Mouse (Mus musculus): ENCODE data around the gene Prx. TPM values are rescaled to one million over a fixed set of nuclear protein-coding genes. Genes with fewer than 3 reads are reported as not detected.

Prx gene
- polyA plus RNA-seq, 1 experiment: 1.7 TPM

DNA sequence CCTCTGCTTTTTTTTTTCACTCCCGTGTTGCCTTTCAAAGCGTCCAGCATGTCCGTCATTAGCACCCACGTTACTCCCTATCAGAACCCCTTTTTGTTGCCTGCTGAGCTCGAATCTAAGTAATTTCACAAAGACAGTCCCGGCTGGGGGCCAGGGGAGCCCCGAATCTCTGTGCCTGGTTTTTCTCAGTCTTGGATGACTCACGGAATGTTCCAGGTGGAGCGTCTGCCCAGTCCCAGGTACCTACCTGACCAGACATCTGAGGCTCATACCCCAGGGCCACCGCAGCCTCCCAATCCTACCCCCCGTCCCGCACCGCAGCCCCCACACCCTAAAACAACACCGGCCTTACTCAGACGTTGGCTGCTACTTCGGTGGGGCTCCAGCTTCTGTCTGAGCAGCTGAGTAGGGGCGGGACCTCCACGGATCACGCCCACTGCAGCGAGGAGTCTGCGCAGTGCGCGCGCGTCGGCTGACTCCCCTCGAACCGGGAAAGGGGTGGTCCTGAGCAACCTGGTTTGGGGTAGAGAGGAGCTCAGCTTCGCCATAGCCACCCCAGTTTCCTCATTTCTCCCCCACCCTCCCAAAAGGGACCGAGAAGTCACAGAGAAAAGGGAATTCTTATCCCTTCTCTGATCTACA lies 43.4 kb downstream of the Prx start:
- H3K27me3 ChIP-seq (replicated peaks): peaks cover 5% of the 10 kb centered on the region
- peak overlapping the region; percentile 93 for H3K4me3 ChIP-seq (replicated peaks)
- peaks cover 59% of the 10 kb centered on the region for H3K4me1 ChIP-seq
- H3K36me3 ChIP-seq (replicated peaks; ENCODE audit: low read length): peaks cover 25% of the 10 kb centered on the region
- TF ChIP-seq GATA1 (IDR thresholded peaks at IDR 0.05; ENCODE audit: borderline replicate concordance, low read length) (no peak), FLI1 (IDR thresholded peaks at IDR 0.05; ENCODE audit: low read length) (no peak)
- H3K9me3 ChIP-seq: no peaks in the 10 kb centered on the region

DNA sequence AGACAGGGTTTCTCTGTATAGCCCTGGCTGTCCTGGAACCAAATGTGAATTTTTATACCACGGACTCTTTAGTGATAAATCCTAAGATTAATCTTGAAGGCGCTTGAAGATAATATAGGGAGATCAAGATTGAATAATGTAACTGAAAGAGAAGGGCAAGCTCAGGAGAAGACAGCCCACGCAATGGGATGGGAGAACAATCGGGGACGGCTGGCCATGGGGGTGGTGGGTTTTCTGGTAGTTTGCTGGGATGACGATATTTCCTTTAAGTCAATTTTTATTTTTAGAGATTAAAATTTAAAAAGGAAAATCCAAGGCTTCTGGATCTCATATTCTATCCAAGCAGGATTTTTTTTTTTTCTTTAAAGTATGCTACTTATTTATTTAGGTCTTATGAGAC lies 43.9 kb downstream of the Prx start:
- no peaks in the 10 kb centered on the region for H3K9me3 ChIP-seq
- H3K4me1 ChIP-seq: peaks cover 59% of the 10 kb centered on the region
- peak overlapping the region; percentile 93 for H3K4me3 ChIP-seq (replicated peaks)
- TF ChIP-seq GATA1 (IDR thresholded peaks at IDR 0.05; ENCODE audit: borderline replicate concordance, low read length) (no peak), FLI1 (IDR thresholded peaks at IDR 0.05; ENCODE audit: low read length) (no peak)
- H3K36me3 ChIP-seq (replicated peaks; ENCODE audit: low read length): peaks cover 19% of the 10 kb centered on the region
- H3K27me3 ChIP-seq (replicated peaks): peaks cover 5% of the 10 kb centered on the region

DNA sequence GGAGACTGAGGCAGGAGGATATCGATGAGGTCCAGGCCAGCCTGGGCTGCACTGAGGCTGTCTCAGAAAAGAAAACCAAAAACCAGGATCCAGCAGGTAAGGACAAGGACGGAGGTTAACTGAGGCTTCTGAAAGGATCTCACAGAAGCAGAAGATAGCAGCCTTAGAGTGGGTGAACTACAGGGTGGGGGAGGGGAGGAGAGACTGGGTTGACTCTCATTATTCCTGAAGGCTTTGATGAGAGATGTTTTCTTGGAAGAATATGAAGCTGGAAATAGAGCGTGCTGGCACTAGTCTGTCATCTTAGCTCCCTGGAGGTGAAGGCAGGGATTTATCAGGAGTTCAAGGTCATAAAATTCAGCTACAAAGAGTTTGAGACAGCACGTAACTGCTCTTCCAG lies 44.7 kb downstream of the Prx start:
- peaks cover 5% of the 10 kb centered on the region for H3K27me3 ChIP-seq (replicated peaks)
- peaks cover 19% of the 10 kb centered on the region for H3K36me3 ChIP-seq (replicated peaks; ENCODE audit: low read length)
- no peak overlapping the region for H3K4me3 ChIP-seq (replicated peaks)
- TF ChIP-seq FLI1 (IDR thresholded peaks at IDR 0.05; ENCODE audit: low read length) (no peak), GATA1 (IDR thresholded peaks at IDR 0.05; ENCODE audit: borderline replicate concordance, low read length) (no peak)
- no peaks in the 10 kb centered on the region for H3K9me3 ChIP-seq
- peaks cover 58% of the 10 kb centered on the region for H3K4me1 ChIP-seq

DNA sequence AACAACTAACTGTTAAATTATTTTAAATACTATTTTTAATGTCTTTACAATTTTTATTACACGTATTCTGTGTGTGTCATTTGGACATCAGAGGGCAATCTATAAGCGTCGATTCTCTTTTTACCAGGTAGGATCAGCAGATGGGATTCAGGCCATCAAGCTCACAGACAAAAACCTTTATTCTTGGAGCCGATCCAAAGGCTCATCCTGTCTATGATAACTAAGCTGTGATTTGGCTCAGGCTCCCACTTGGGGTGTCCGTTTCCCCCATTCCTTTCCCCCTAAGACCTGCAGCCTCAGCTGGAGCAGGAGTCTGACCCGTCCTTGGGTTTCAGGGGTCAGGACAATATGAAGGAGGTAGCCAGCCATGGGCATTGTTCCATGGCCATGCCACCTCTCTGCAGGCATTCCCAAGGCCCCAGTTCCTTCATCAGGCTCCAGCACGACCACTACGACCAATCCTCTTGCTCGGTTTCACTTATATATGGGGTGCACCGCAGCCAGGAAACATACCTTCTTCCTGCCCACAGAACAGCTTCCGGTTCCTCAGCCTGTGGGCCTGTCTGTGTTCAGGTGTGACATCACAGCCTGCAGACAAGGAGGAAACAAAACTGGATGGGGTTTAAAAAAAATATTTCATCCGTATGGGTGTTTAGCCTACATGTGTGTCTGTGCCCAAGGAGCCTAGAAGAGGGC lies 45.7 kb downstream of the Prx start:
- TF ChIP-seq GATA1 (IDR thresholded peaks at IDR 0.05; ENCODE audit: borderline replicate concordance, low read length) (no peak), FLI1 (IDR thresholded peaks at IDR 0.05; ENCODE audit: low read length) (no peak)
- Histone ChIP-seq H3K9me3 (no peaks in the 10 kb centered on the region), H3K27me3 (replicated peaks) (no peaks in the 10 kb centered on the region), H3K36me3 (replicated peaks; ENCODE audit: low read length) (peaks cover 10% of the 10 kb centered on the region), H3K4me3 (replicated peaks) (peak overlapping the region; percentile 65), H3K4me1 (peaks cover 55% of the 10 kb centered on the region)

DNA sequence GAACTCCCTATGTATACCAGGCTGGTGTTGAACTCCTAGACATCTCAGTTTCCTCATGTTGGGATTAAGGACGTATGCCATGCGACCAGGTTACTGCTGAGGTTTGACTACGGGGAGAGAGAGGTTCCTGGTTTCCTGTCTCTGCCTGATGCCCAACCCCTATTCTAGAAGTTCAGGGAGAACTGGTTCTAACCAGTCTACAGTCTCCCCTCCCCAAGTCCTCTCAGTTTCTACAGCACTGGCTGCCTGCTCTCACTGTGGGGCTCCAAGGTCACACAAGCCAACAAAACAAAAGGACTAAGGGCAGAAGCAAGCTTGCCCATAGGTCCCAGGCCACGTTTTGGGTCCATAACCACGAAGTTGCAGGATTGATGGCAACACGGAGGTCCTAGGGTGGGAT lies 50.5 kb downstream of the Prx start:
- H3K36me3 ChIP-seq (replicated peaks; ENCODE audit: low read length): peaks cover 1% of the 10 kb centered on the region
- TF ChIP-seq GATA1 (IDR thresholded peaks at IDR 0.05; ENCODE audit: borderline replicate concordance, low read length) (no peak), FLI1 (IDR thresholded peaks at IDR 0.05; ENCODE audit: low read length) (no peak)
- H3K27me3 ChIP-seq (replicated peaks): no peaks in the 10 kb centered on the region
- H3K4me1 ChIP-seq: peaks cover 47% of the 10 kb centered on the region
- no peaks in the 10 kb centered on the region for H3K9me3 ChIP-seq
- H3K4me3 ChIP-seq (replicated peaks): peak overlapping the region; percentile 10

DNA sequence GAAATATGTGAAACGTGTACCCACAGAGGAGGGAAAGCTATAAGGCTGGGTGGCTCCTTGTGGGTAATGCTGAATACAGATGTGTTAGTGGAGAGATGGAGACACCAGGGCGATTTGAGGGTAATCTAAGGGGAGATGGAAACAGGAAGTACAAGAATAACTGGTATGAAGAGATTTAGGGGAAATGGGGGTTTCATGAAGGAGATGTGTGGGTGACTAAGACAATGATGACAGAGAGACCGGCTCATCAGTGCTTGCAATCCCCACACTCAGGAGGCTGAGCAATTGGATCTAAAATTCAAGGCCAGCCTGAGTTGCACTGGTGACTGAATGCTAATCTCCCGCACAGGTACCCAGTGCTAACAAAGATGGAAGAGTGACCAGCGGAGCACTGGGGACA lies 52.9 kb downstream of the Prx start:
- H3K36me3 ChIP-seq (replicated peaks; ENCODE audit: low read length): peaks cover 21% of the 10 kb centered on the region
- no peak for TF ChIP-seq FLI1 (IDR thresholded peaks at IDR 0.05; ENCODE audit: low read length)
- no peak for TF ChIP-seq GATA1 (IDR thresholded peaks at IDR 0.05; ENCODE audit: borderline replicate concordance, low read length)
- peak overlapping the region; percentile 95 for H3K4me3 ChIP-seq (replicated peaks)
- no peaks in the 10 kb centered on the region for H3K27me3 ChIP-seq (replicated peaks)
- peaks cover 46% of the 10 kb centered on the region for H3K4me1 ChIP-seq
- H3K9me3 ChIP-seq: no peaks in the 10 kb centered on the region

DNA sequence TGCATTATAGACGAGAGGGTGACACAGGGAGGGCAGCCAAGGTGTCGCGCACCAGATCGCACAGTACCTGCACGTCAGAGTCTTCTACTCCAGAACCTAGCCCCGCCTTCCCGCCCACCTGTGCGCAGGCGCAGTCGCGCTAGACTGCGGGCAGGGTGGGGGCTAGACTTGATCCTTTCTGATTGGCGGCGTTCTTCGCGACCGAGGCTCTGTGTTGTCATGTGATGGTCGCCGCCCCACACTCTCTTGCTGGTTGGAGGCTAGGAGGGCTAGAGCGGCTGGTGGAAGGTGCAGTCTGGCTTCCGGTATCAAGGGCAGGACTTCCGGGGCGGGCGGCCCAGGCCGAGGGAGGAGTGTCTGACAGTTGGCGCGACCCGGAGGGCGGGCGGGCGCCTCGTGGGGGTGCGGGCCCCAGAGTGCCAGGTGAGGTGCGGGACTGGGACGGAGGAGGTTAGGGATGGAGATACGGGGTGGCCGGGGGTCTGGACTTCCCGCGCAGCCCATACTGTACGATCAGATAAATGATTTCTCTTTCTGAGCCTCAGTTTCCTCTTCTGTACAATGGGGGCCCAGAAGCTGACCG lies 53.9 kb downstream of the Prx start, which contains the start of the genes Pld3 and 2310022A10Rik:
TSS of gene Pld3 (minus strand) at position 288 of the 583 bp plus-strand sequence.
TSS of gene 2310022A10Rik (plus strand) at position 303 of the 583 bp plus-strand sequence.
- TF ChIP-seq GATA1 (IDR thresholded peaks at IDR 0.05; ENCODE audit: borderline replicate concordance, low read length) (no peak), FLI1 (IDR thresholded peaks at IDR 0.05; ENCODE audit: low read length) (0 out of 2 replicates have a peak, but pooled peaks have one; percentile 28)
- H3K9me3 ChIP-seq: no peaks in the 10 kb centered on the region
- H3K27me3 ChIP-seq (replicated peaks): no peaks in the 10 kb centered on the region
- H3K4me1 ChIP-seq: peaks cover 46% of the 10 kb centered on the region
- peak within 1 kb of the TSS; percentile 95 for H3K4me3 ChIP-seq (replicated peaks)
- H3K36me3 ChIP-seq (replicated peaks; ENCODE audit: low read length): peaks cover 21% of the 10 kb centered on the region

DNA sequence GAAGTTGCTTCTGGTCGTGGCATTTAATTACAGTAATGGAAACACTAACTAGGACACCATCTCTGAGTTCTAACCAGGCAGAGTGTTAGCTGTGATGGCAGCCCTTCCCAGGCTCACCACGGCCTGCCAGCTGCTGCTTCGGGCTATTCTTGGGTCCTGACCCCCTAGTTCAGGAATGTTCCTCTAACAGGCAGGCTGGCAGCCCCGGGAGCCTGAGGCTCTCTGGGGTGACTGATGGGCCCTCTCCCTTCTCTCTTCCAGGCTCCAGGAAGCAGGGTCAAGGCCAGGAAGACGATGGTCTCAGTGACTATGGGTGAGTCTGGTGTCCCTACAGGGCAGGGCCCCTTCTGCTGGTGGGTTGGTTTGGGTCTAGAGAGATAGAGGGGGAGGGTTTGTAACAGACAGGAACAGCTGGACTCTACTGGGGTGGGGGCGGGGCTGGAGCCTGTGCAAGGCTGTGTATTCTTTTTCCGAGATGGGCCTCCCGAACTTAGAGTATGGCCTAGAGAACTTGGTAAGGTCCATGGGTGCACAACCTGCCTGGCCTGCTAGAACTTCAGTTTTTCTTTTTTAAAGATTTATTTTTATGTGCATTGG lies 61.3 kb downstream of the Prx start:
- Histone ChIP-seq H3K4me1 (peaks cover 33% of the 10 kb centered on the region), H3K9me3 (no peaks in the 10 kb centered on the region), H3K4me3 (replicated peaks) (no peak overlapping the region), H3K27me3 (replicated peaks) (no peaks in the 10 kb centered on the region), H3K36me3 (replicated peaks; ENCODE audit: low read length) (peaks cover 78% of the 10 kb centered on the region)
- TF ChIP-seq FLI1 (IDR thresholded peaks at IDR 0.05; ENCODE audit: low read length) (no peak), GATA1 (IDR thresholded peaks at IDR 0.05; ENCODE audit: borderline replicate concordance, low read length) (no peak)

DNA sequence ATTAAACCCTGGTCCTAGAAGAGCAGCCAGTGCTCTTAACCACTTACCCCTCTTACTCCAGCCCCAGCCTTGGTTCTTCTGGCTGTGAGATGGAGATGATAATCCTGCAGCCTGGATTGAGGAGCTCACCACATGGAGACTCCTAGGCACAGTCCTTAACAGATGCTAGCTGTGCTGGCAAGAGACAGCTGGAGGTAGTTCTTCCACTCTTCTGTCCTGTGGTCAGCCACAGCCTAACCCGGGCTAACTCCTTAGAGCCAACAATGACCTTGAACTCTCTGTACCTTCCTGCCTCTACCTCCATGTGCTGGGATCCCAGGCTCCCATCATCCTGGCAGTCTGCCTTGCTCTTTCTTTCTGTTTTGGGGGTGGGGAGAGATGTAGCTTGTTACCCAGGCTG lies 61.9 kb downstream of the Prx start:
- H3K27me3 ChIP-seq (replicated peaks): no peaks in the 10 kb centered on the region
- peaks cover 30% of the 10 kb centered on the region for H3K4me1 ChIP-seq
- H3K4me3 ChIP-seq (replicated peaks): no peak overlapping the region
- TF ChIP-seq GATA1 (IDR thresholded peaks at IDR 0.05; ENCODE audit: borderline replicate concordance, low read length) (no peak), FLI1 (IDR thresholded peaks at IDR 0.05; ENCODE audit: low read length) (no peak)
- no peaks in the 10 kb centered on the region for H3K9me3 ChIP-seq
- peaks cover 76% of the 10 kb centered on the region for H3K36me3 ChIP-seq (replicated peaks; ENCODE audit: low read length)

Other genes with a start within 250 kb of the Prx start
- 2.0 and 2.4 TPM in 2 replicates for gene Numbl, start 240.9 kb upstream of the Prx start, polyA plus RNA-seq (2012; ENCODE audit: insufficient read depth, low replicate concordance)
- 0.28 TPM in 1 of 2 replicates, not detected in the other for gene Ltbp4, start 161.6 kb upstream of the Prx start, polyA plus RNA-seq (2012; ENCODE audit: insufficient read depth, low replicate concordance)
- gene Shkbp1, start 143.3 kb upstream of the Prx start, polyA plus RNA-seq (2012; ENCODE audit: insufficient read depth, low replicate concordance): 214 and 344 TPM in 2 replicates
- 1.4 and 7.6 TPM in 2 replicates for gene Gm20479, start 141.9 kb upstream of the Prx start, polyA plus RNA-seq (2012; ENCODE audit: insufficient read depth, low replicate concordance)
- 0.27 and 0.45 TPM in 2 replicates for gene Sptbn4, start 51.6 kb upstream of the Prx start, polyA plus RNA-seq (2012; ENCODE audit: insufficient read depth, low replicate concordance)
- gene Blvrb, start 51.3 kb upstream of the Prx start, polyA plus RNA-seq (2012; ENCODE audit: insufficient read depth, low replicate concordance): 330 and 332 TPM in 2 replicates
- 28.2 and 88.9 TPM in 2 replicates for gene Sertad3, start 25.6 kb upstream of the Prx start, polyA plus RNA-seq (2012; ENCODE audit: insufficient read depth, low replicate concordance)
- 159 and 273 TPM in 2 replicates for gene Sertad1, start 12.4 kb upstream of the Prx start, polyA plus RNA-seq (2012; ENCODE audit: insufficient read depth, low replicate concordance)
- 1.6 and 2.1 TPM in 2 replicates for gene Hipk4, start 23.9 kb downstream of the Prx start, polyA plus RNA-seq (2012; ENCODE audit: insufficient read depth, low replicate concordance)
- 66.2 and 97.1 TPM in 2 replicates for gene Pld3, start 53.9 kb downstream of the Prx start, polyA plus RNA-seq (2012; ENCODE audit: insufficient read depth, low replicate concordance)
- 19.6 and 32.1 TPM in 2 replicates for gene 2310022A10Rik, start 53.9 kb downstream of the Prx start, polyA plus RNA-seq (2012; ENCODE audit: insufficient read depth, low replicate concordance)
- 72.3 and 86.4 TPM in 2 replicates for gene Akt2, start 92.2 kb downstream of the Prx start, polyA plus RNA-seq (2012; ENCODE audit: insufficient read depth, low replicate concordance)
- not detected in 2 replicates for gene Ttc9b, start 154.6 kb downstream of the Prx start, polyA plus RNA-seq (2012; ENCODE audit: insufficient read depth, low replicate concordance)
- gene Map3k10, start 175.3 kb downstream of the Prx start, polyA plus RNA-seq (2012; ENCODE audit: insufficient read depth, low replicate concordance): 22.4 and 38.4 TPM in 2 replicates
- 0.03 TPM in 1 of 2 replicates, not detected in the other for gene Zfp607b, start 190.0 kb downstream of the Prx start, polyA plus RNA-seq (2012; ENCODE audit: insufficient read depth, low replicate concordance)
- gene Zfp60, start 232.1 kb downstream of the Prx start, polyA plus RNA-seq (2012; ENCODE audit: insufficient read depth, low replicate concordance): not detected in 2 replicates